Mouse (Mus musculus): ENCODE measurements around the gene Lrp11.

The Lrp11 gene

GRCm38 (mm10) chr10:7623861-7624518 lies 34.4 kb downstream of the Lrp11 start:
- DNase-seq (ENCODE audit: low spot score in 2 of 2), result no peak

- no peak for DNase-seq (ENCODE audit: low spot score in 2 of 2)
These were observed 39.5 kb downstream of the Lrp11 start for GRCm38 (mm10) chr10:7629092-7629491.

GRCm38 (mm10) chr10:7630286-7630685 lies 40.7 kb downstream of the Lrp11 start:
- no peak for DNase-seq (ENCODE audit: low spot score in 2 of 2)

DNA sequence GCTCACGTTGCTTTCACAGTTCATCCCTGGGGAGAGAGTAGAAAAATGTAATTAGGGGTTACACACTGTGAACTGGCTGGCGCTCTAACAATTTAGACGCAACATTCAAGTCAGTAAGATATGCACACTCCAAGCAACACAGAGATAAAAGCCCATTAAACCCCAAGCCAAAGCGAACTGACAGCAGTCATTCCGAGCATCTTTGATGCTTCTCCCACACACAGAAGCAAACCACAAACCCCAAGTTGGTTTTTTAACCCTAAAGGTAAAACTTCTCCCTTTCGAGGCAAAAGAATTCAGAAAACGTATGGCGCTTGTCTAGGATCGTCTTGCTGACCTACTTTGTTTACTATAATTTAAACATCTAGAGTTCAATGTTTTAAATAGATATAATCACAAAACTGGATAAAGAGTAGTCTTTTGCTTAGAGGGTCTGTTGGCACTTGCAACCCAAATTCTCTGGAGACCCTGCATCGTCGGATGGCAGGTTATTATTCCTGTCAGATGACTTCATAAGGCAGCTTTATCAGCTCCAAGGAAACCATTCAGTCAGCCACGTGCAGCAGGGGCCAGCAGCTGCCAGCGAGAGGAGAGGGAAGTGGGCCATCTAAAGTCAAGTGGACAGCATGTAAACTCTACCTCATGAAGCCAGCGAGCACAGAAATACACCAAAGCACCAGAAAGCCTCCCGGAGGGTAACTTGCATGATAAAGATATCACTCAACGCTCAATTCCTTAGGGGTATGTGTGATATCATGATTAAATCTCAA lies 41.5 kb downstream of the Lrp11 start:
- peak in 1 of 2 experiments; percentile 9 for DNase-seq (ENCODE audit: low spot score in 2 of 2)

- DNase-seq (ENCODE audit: low spot score in 2 of 2), result no peak
These were observed 50.8 kb downstream of the Lrp11 start for GRCm38 (mm10) chr10:7640366-7640765.

GRCm38 (mm10) chr10:7645911-7646310 lies 56.3 kb downstream of the Lrp11 start:
- no peak for DNase-seq (ENCODE audit: low spot score in 2 of 2)

DNA sequence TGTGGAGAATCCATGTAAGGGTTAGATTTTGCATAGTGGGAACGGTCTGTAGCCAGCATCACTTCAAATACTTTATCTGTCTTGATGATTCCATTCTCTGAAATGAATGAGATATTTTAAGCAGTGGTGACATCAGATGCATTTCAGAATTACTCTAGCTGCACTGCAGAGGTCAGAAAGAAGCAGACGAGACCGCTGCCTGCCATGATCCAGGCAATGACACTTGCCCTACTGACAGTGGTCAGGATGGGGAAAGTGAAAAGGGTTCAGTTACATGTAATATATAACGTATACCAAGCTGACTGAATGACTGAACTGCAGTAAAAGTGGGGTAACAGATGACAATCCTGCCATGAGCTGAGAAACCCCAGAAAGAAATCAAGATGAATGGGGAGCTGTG lies 59.5 kb downstream of the Lrp11 start:
- no peak for DNase-seq (ENCODE audit: low spot score in 2 of 2)

DNA sequence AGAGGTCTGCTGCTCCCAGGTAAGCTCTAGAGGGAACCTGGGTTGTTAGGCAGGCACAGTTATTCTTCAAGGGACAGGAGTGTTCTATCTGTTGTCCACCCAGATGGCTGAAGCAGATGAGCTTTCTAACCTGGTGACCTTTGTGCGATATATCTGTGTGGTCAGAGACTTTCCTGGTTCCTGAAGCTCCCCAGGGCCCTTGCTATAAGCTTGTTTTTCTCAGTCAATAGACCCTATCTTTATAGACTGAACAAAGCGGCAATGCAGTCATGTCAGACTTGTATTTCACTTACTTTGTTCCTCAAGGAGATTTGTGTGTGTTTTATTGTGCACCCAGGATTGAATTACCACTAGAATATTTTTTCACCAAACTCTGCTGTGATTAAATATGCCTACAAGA lies 61.5 kb downstream of the Lrp11 start:
- DNase-seq (ENCODE audit: low spot score in 2 of 2), result no peak

- DNase-seq (ENCODE audit: low spot score in 2 of 2), result peak in 1 of 2 experiments; percentile 59
These were observed 73.0 kb downstream of the Lrp11 start for GRCm38 (mm10) chr10:7662471-7663141.

DNA sequence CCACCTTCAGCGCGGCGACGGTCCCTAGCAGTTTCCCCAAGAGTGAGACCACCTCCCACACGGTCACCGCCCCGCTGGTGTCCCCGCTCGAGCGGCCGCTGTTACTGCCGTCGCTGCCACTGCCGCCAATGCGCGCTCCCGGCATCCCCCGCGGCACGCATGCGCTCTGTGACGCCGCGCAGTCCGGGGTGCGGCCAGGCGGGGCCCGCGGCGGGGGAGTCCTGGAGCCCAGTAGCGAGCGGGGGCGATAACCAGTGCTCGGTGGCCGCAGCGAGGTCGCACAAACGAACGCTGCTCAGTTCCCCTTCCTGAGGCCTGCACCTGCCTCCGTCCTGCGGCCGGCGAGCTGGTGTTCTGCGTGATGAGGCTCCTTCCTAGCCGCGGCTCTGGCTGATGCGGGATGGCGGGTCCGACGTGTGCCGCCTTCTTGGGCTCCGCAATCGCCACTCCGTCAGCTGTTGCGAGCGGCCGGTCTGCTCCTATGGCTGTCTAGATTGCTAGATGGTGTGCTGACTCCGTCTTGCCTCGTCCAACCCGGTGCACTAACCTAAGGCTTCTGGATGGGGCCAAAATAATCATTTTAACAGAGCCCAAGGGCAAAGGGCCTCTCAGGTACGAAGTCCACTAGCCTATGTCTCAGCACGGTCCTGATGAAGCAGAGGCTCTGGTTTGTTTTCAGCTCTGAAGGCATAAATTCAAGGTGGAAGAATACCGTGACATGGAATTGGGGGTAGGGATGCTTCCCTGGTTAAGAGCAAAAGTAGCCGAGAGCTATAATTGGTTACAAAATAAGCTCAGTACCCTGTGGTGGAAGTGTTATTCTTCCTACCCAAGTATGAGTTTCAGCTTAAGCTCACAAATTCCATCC lies 73.8 kb downstream of the Lrp11 start:
- peak; percentile 80 to 88 for DNase-seq (ENCODE audit: low spot score in 2 of 2)

DNA sequence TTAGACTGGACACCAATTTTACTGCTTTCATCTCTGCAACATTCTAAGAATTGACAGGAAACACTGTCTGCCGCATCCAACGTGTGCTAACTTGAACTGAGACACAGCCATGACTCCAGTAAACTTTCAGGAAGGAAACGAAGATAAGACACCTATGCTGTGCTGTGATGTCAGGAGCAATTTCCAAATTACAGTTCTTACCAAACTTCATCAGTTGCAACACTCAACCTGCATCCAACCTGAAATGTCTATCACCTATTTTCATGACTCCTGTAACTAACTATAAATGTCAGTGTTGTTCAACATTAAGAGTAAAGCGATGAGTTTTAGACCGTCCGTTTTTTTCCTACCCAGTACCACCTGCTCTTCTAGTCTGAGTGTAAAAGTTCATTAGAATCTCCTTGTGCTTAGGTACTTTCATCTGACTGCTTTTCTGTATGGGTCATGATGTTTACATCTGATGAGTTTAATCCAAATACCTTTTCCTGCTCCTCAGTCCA lies 74.5 kb downstream of the Lrp11 start:
- DNase-seq (ENCODE audit: low spot score in 2 of 2), result no peak

- DNase-seq (ENCODE audit: low spot score in 2 of 2), result no peak
These were observed 75.3 kb downstream of the Lrp11 start for GRCm38 (mm10) chr10:7664889-7665288.

DNA sequence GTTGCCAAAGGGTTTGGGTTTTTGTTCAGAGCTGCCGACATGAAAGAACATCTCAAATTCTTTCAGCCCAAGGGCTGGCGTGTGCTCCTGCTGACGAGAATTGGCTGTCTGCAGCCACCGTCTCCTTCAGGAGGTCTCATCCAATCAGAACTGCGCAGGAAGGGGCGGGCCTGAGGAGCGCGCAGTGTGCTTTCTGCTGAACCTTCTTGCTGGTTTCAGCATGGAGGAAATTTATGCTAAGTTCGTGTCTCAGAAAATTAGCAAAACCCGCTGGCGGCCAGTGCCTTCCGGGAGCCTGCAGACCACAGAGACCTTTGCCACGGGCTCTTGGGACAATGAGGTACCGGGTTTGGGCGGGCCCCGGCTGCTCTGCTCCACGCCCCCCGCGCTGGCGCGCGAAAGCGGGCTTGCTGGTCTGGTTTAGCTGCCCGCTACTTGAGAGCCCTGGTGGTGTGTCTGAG lies 77.8 kb downstream of the Lrp11 start, which contains the start of gene Nup43:
TSS of gene Nup43 (plus strand) at position 162 of the 461 bp plus-strand sequence.
- peak; percentile 82 to 89 for DNase-seq (ENCODE audit: low spot score in 2 of 2)

DNA sequence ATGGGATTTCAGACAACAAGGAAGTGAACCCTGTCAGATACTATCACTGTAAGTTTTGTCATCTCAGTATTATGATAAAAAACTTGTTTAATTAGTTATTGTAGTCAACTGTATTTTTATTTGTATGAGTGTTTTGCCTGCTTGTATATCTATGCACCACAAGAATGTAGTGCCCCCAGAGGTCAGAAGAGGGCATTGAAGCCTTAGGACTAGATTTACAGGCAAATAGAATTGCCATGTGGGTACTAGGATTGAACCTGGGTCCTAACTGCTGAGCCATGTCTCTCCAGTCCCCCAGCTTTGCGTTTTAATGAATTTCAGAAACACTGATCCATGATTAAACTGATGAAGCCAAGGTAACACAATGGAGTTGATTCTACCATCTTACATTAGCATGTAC lies 84.1 kb downstream of the Lrp11 start:
- peak in 1 of 2 experiments; percentile 26 for DNase-seq (ENCODE audit: low spot score in 2 of 2)
